Mouse (Mus musculus): Measurements from ENCODE around the gene Hsf2bp. TPM values are rescaled to one million over a fixed set of nuclear protein-coding genes. Genes with fewer than 3 reads are reported as not detected.

Gene Hsf2bp
- total RNA-seq, 2 experiments from 2014 or later: 1.9 TPM

GRCm38 (mm10) chr17:31912881-31913662 is 123.1 kb downstream of the Hsf2bp start:
- DNase-seq (ENCODE audit: low spot score in 2 of 2): no peak

GRCm38 (mm10) chr17:31912387-31912786 is 123.8 kb downstream of the Hsf2bp start:
- DNase-seq (ENCODE audit: low spot score in 2 of 2): no peak

GRCm38 (mm10) chr17:31908966-31909365 is 127.2 kb downstream of the Hsf2bp start:
- DNase-seq (ENCODE audit: low spot score in 2 of 2): no peak

- no peak for DNase-seq (ENCODE audit: low spot score in 2 of 2)
Observed at GRCm38 (mm10) chr17:31906441-31906840, 129.7 kb downstream of the Hsf2bp start.

GRCm38 (mm10) chr17:31905791-31906211 is 130.3 kb downstream of the Hsf2bp start:
- DNase-seq (ENCODE audit: low spot score in 2 of 2): no peak

GRCm38 (mm10) chr17:31905201-31905790 is 130.9 kb downstream of the Hsf2bp start:
- no peak for DNase-seq (ENCODE audit: low spot score in 2 of 2)

GRCm38 (mm10) chr17:31904036-31904435 is 132.1 kb downstream of the Hsf2bp start:
- no peak for DNase-seq (ENCODE audit: low spot score in 2 of 2)

GRCm38 (mm10) chr17:31902630-31903198 is 133.4 kb downstream of the Hsf2bp start:
- DNase-seq (ENCODE audit: low spot score in 2 of 2): no peak

- no peak for DNase-seq (ENCODE audit: low spot score in 2 of 2)
Observed at GRCm38 (mm10) chr17:31901461-31902204, 134.5 kb downstream of the Hsf2bp start.

GRCm38 (mm10) chr17:31898941-31899340 is 137.2 kb downstream of the Hsf2bp start:
- no peak for DNase-seq (ENCODE audit: low spot score in 2 of 2)

- DNase-seq (ENCODE audit: low spot score in 2 of 2): no peak
Observed at GRCm38 (mm10) chr17:31897186-31897793, 138.9 kb downstream of the Hsf2bp start.

- DNase-seq (ENCODE audit: low spot score in 2 of 2): no peak
Observed at GRCm38 (mm10) chr17:31896751-31897150, 139.4 kb downstream of the Hsf2bp start.

- no peak for DNase-seq (ENCODE audit: low spot score in 2 of 2)
Observed at GRCm38 (mm10) chr17:31896311-31896710, 139.8 kb downstream of the Hsf2bp start.

Other genes starting within 250 kb of the Hsf2bp start
- 10 to 100 TPM; 27.1 to 28.0 TPM for gene Sik1, start 180.5 kb downstream of the Hsf2bp start, total RNA-seq (2021)
- gene Rrp1b, start 249 bp downstream of the Hsf2bp start, total RNA-seq (2021): 10 to 100 TPM; 29.2 to 35.3 TPM
- 10 to 100 TPM; 24.4 to 26.7 TPM for gene Notch3, start 130.5 kb upstream of the Hsf2bp start, total RNA-seq (2021)
- gene Ephx3, start 153.2 kb upstream of the Hsf2bp start, total RNA-seq (2021): under 1 TPM in 1 of 2 experiments, not detected in 1; 0.28 TPM
- gene Brd4, start 248.4 kb upstream of the Hsf2bp start, total RNA-seq (2021): 100 to 1,000 TPM; 119 to 139 TPM

Measured in adrenal gland, postnatal 4 days (tissue).